Mouse (Mus musculus): ENCODE results near the gene Cmklr1. TPM values are rescaled to one million over a fixed set of nuclear protein-coding genes. Genes with fewer than 3 reads are reported as not detected.

The Cmklr1 gene
- polyA plus RNA-seq, 1 experiment from 2014 or later, result 2.8 TPM

GRCm38 (mm10) chr5:113654206-113654605 lies 4.0 kb upstream of the Cmklr1 start:
- Histone ChIP-seq H3K9me3 (no peaks in the 10 kb centered on the region), H3K4me1 (peaks cover 17% of the 10 kb centered on the region), H3K4me3 (no peak overlapping the region), H3K4me2 (no peak overlapping the region), H3K9ac (no peak overlapping the region), H3K36me3 (no peaks in the 10 kb centered on the region), H3K27ac (replicated peaks) (no peak overlapping the region), H3K27me3 (replicated peaks) (peaks cover 20% of the 10 kb centered on the region)
- 71% methylated on average over 11 of the region's 11 CpGs for WGBS
- ATAC-seq (ENCODE audit: extremely low read depth, insufficient number of reproducible peaks, low FRiP score, low TSS enrichment), result no peak

GRCm38 (mm10) chr5:113652215-113652614 lies 2.0 kb upstream of the Cmklr1 start:
- Histone ChIP-seq H3K36me3 (no peaks in the 10 kb centered on the region), H3K4me1 (peaks cover 29% of the 10 kb centered on the region), H3K9me3 (no peaks in the 10 kb centered on the region), H3K4me2 (no peak overlapping the region), H3K27ac (replicated peaks) (no peak overlapping the region), H3K27me3 (replicated peaks) (peaks cover 39% of the 10 kb centered on the region), H3K9ac (no peak overlapping the region), H3K4me3 (no peak overlapping the region)
- ATAC-seq (ENCODE audit: extremely low read depth, insufficient number of reproducible peaks, low FRiP score, low TSS enrichment), result no peak
- 16% methylated on average over 5 of the region's 5 CpGs for WGBS

GRCm38 (mm10) chr5:113648647-113649211 lies 1.5 kb downstream of the Cmklr1 start:
- Histone ChIP-seq H3K4me1 (peaks cover 29% of the 10 kb centered on the region), H3K4me2 (peak overlapping the region; percentile 64), H3K36me3 (no peaks in the 10 kb centered on the region), H3K9ac (no peak overlapping the region), H3K27ac (replicated peaks) (no peak overlapping the region), H3K4me3 (no peak overlapping the region), H3K9me3 (no peaks in the 10 kb centered on the region), H3K27me3 (replicated peaks) (peaks cover 65% of the 10 kb centered on the region)
- WGBS, result 46% methylated on average over 5 of the region's 5 CpGs
- no peak for ATAC-seq (ENCODE audit: extremely low read depth, insufficient number of reproducible peaks, low FRiP score, low TSS enrichment)

- H3K4me2 ChIP-seq, result no peak overlapping the region
- H3K27me3 ChIP-seq (replicated peaks), result peaks cover 69% of the 10 kb centered on the region
- H3K4me1 ChIP-seq, result peaks cover 40% of the 10 kb centered on the region
- H3K27ac ChIP-seq (replicated peaks), result no peak overlapping the region
- no peaks in the 10 kb centered on the region for H3K9me3 ChIP-seq
- no peak overlapping the region for H3K4me3 ChIP-seq
- ATAC-seq (ENCODE audit: extremely low read depth, insufficient number of reproducible peaks, low FRiP score, low TSS enrichment), result no peak
- no peak overlapping the region for H3K9ac ChIP-seq
- H3K36me3 ChIP-seq, result no peaks in the 10 kb centered on the region
- 82% methylated on average over 8 of the region's 8 CpGs for WGBS
Observed at GRCm38 (mm10) chr5:113647141-113647540, 3.1 kb downstream of the Cmklr1 start.

GRCm38 (mm10) chr5:113644520-113644919 lies 5.7 kb downstream of the Cmklr1 start:
- Histone ChIP-seq H3K27me3 (replicated peaks) (peaks cover 77% of the 10 kb centered on the region), H3K9me3 (no peaks in the 10 kb centered on the region), H3K4me3 (no peak overlapping the region), H3K4me2 (no peak overlapping the region), H3K27ac (replicated peaks) (no peak overlapping the region), H3K9ac (no peak overlapping the region), H3K4me1 (peaks cover 23% of the 10 kb centered on the region), H3K36me3 (no peaks in the 10 kb centered on the region)
- ATAC-seq (ENCODE audit: extremely low read depth, insufficient number of reproducible peaks, low FRiP score, low TSS enrichment), result no peak
- 79% methylated on average over 4 of the region's 4 CpGs for WGBS

- ATAC-seq (ENCODE audit: extremely low read depth, insufficient number of reproducible peaks, low FRiP score, low TSS enrichment), result peak; percentile 67; the same call in 1 of the 2 replicates
- H3K27me3 ChIP-seq (replicated peaks), result peaks cover 79% of the 10 kb centered on the region
- H3K9me3 ChIP-seq, result no peaks in the 10 kb centered on the region
- H3K4me2 ChIP-seq, result peak overlapping the region; percentile 48
- H3K36me3 ChIP-seq, result no peaks in the 10 kb centered on the region
- H3K4me3 ChIP-seq, result peak overlapping the region; percentile 20; the same call in 1 of the 2 replicates
- H3K4me1 ChIP-seq, result peaks cover 16% of the 10 kb centered on the region
- 32% methylated on average over 18 of the region's 18 CpGs for WGBS
- H3K27ac ChIP-seq (replicated peaks), result no peak overlapping the region
- no peak overlapping the region for H3K9ac ChIP-seq
Observed at GRCm38 (mm10) chr5:113643107-113643848, 6.9 kb downstream of the Cmklr1 start.

GRCm38 (mm10) chr5:113641066-113641465 lies 9.2 kb downstream of the Cmklr1 start:
- Histone ChIP-seq H3K4me3 (no peak overlapping the region), H3K4me1 (peaks cover 28% of the 10 kb centered on the region), H3K27me3 (replicated peaks) (peaks cover 77% of the 10 kb centered on the region), H3K27ac (replicated peaks) (no peak overlapping the region), H3K4me2 (no peak overlapping the region), H3K36me3 (no peaks in the 10 kb centered on the region), H3K9me3 (no peaks in the 10 kb centered on the region), H3K9ac (no peak overlapping the region)
- WGBS, result 53% methylated on average over 6 of the region's 6 CpGs
- no peak for ATAC-seq (ENCODE audit: extremely low read depth, insufficient number of reproducible peaks, low FRiP score, low TSS enrichment)

- WGBS, result 60% methylated on average over 5 of the region's 5 CpGs
- ATAC-seq (ENCODE audit: extremely low read depth, insufficient number of reproducible peaks, low FRiP score, low TSS enrichment), result no peak
- H3K4me1 ChIP-seq, result peaks cover 47% of the 10 kb centered on the region
Observed at GRCm38 (mm10) chr5:113639126-113639525, 11.1 kb downstream of the Cmklr1 start.

GRCm38 (mm10) chr5:113638055-113638454 lies 12.2 kb downstream of the Cmklr1 start:
- 65% methylated on average over 12 of the region's 12 CpGs for WGBS
- H3K27ac ChIP-seq (replicated peaks), result no peak overlapping the region
- H3K27me3 ChIP-seq (replicated peaks), result peaks cover 57% of the 10 kb centered on the region
- no peak overlapping the region for H3K4me3 ChIP-seq
- ATAC-seq (ENCODE audit: extremely low read depth, insufficient number of reproducible peaks, low FRiP score, low TSS enrichment), result no peak
- H3K4me2 ChIP-seq, result no peak overlapping the region
- no peaks in the 10 kb centered on the region for H3K36me3 ChIP-seq
- no peak overlapping the region for H3K9ac ChIP-seq
- peaks cover 52% of the 10 kb centered on the region for H3K4me1 ChIP-seq
- H3K9me3 ChIP-seq, result no peaks in the 10 kb centered on the region

More at GRCm38 (mm10) chr5:113639126-113639525, 11.1 kb downstream of the Cmklr1 start:
- H3K27ac ChIP-seq (replicated peaks), result no peak overlapping the region
- H3K9ac ChIP-seq, result no peak overlapping the region
- no peaks in the 10 kb centered on the region for H3K36me3 ChIP-seq
- H3K4me2 ChIP-seq, result no peak overlapping the region
- H3K27me3 ChIP-seq (replicated peaks), result peaks cover 58% of the 10 kb centered on the region
- no peaks in the 10 kb centered on the region for H3K9me3 ChIP-seq
- H3K4me3 ChIP-seq, result no peak overlapping the region

- H3K9ac ChIP-seq, result no peak overlapping the region
- WGBS, result 72% methylated on average over 4 of the region's 4 CpGs
- H3K27me3 ChIP-seq (replicated peaks), result peaks cover 61% of the 10 kb centered on the region
- no peak for ATAC-seq (ENCODE audit: extremely low read depth, insufficient number of reproducible peaks, low FRiP score, low TSS enrichment)
- no peak overlapping the region for H3K27ac ChIP-seq (replicated peaks)
- H3K4me1 ChIP-seq, result peaks cover 52% of the 10 kb centered on the region
- no peak overlapping the region for H3K4me3 ChIP-seq
- no peaks in the 10 kb centered on the region for H3K9me3 ChIP-seq
- H3K36me3 ChIP-seq, result no peaks in the 10 kb centered on the region
- no peak overlapping the region for H3K4me2 ChIP-seq
Observed at GRCm38 (mm10) chr5:113637631-113638030, 12.6 kb downstream of the Cmklr1 start.

- Histone ChIP-seq H3K4me3 (no peak overlapping the region), H3K36me3 (no peaks in the 10 kb centered on the region), H3K27me3 (replicated peaks) (peaks cover 61% of the 10 kb centered on the region), H3K9ac (no peak overlapping the region), H3K4me1 (peaks cover 52% of the 10 kb centered on the region), H3K4me2 (no peak overlapping the region), H3K9me3 (no peaks in the 10 kb centered on the region), H3K27ac (replicated peaks) (no peak overlapping the region)
- ATAC-seq (ENCODE audit: extremely low read depth, insufficient number of reproducible peaks, low FRiP score, low TSS enrichment), result no peak
- 58% methylated on average over 15 of the region's 15 CpGs for WGBS
Observed at GRCm38 (mm10) chr5:113635861-113636565, 14.2 kb downstream of the Cmklr1 start.
